Mouse (Mus musculus): ENCODE results near the gene Olfr1106. TPM values are rescaled to one million over a fixed set of nuclear protein-coding genes. Genes with fewer than 3 reads are reported as not detected.

Olfr1106 gene
- polyA plus RNA-seq (2016; fragmentation: Nextera tagmentation; extraction: Ambion mirVana), result not detected in 2 replicates

- Histone ChIP-seq H3K9ac (no peak within 1 kb of the TSS), H3K27ac (no peak within 1 kb of the TSS), H3K36me3 (no peaks in the 10 kb centered on the region), H3K9me3 (replicated peaks) (no peaks in the 10 kb centered on the region), H3K27me3 (no peaks in the 10 kb centered on the region), H3K4me2 (replicated peaks) (no peak within 1 kb of the TSS), H3K4me3 (no peak within 1 kb of the TSS), H3K4me1 (no peaks in the 10 kb centered on the region)
- ATAC-seq (ENCODE audit: low FRiP score), result no peak
- 67% methylated on average over 1 of the region's 1 CpGs for WGBS
These were observed at the start of gene Olfr1106 for GRCm38 (mm10) chr2:87052173-87052572. Gene Olfr1106, minus strand, starts transcription at chr2:87052273.

- Histone ChIP-seq H3K27me3 (no peaks in the 10 kb centered on the region), H3K36me3 (no peaks in the 10 kb centered on the region), H3K9ac (no peak within 1 kb of the TSS), H3K4me3 (no peak within 1 kb of the TSS), H3K9me3 (replicated peaks) (no peaks in the 10 kb centered on the region), H3K4me2 (replicated peaks) (no peak within 1 kb of the TSS), H3K27ac (no peak within 1 kb of the TSS), H3K4me1 (no peaks in the 10 kb centered on the region)
- ATAC-seq (ENCODE audit: low FRiP score), result no peak
- WGBS, result 67% methylated on average over 1 of the region's 1 CpGs
These were observed 43.8 kb upstream of the Olfr1106 start, which contains the start of gene Olfr1109 for GRCm38 (mm10) chr2:87095908-87096307. Gene Olfr1109, minus strand, starts transcription at chr2:87096008.

- no peak within 1 kb of the TSS for H3K9ac ChIP-seq
- ATAC-seq (ENCODE audit: low FRiP score), result no peak
- H3K9me3 ChIP-seq (replicated peaks), result no peaks in the 10 kb centered on the region
- H3K27me3 ChIP-seq, result no peaks in the 10 kb centered on the region
- no peak within 1 kb of the TSS for H3K4me3 ChIP-seq
- 86% methylated on average over 1 of the region's 1 CpGs for WGBS
- H3K4me1 ChIP-seq, result no peaks in the 10 kb centered on the region
- H3K27ac ChIP-seq, result no peak within 1 kb of the TSS
- H3K36me3 ChIP-seq, result no peaks in the 10 kb centered on the region
- H3K4me2 ChIP-seq (replicated peaks), result no peak within 1 kb of the TSS
These were observed 23.6 kb upstream of the Olfr1106 start, which contains the start of gene Olfr1107 for GRCm38 (mm10) chr2:87075717-87076116. Gene Olfr1107, minus strand, starts transcription at chr2:87075817.

- no peak for ATAC-seq (ENCODE audit: low FRiP score)
- Histone ChIP-seq H3K27ac (no peak within 1 kb of the TSS), H3K4me3 (no peak within 1 kb of the TSS), H3K4me2 (replicated peaks) (no peak within 1 kb of the TSS), H3K27me3 (no peaks in the 10 kb centered on the region), H3K4me1 (no peaks in the 10 kb centered on the region), H3K9ac (no peak within 1 kb of the TSS), H3K36me3 (no peaks in the 10 kb centered on the region), H3K9me3 (replicated peaks) (no peaks in the 10 kb centered on the region)
These were observed 15.6 kb downstream of the Olfr1106 start, which contains the start of gene Olfr1105 for GRCm38 (mm10) chr2:87036431-87036830. Gene Olfr1105, minus strand, starts transcription at chr2:87036531.

GRCm38 (mm10) chr2:87026980-87027379, 25.1 kb downstream of the Olfr1106 start, which contains the start of gene Olfr1104:
Gene Olfr1104, minus strand, starts transcription at chr2:87027080.
- H3K4me1 ChIP-seq, result no peaks in the 10 kb centered on the region
- no peak within 1 kb of the TSS for H3K4me2 ChIP-seq (replicated peaks)
- H3K36me3 ChIP-seq, result no peaks in the 10 kb centered on the region
- H3K27me3 ChIP-seq, result no peaks in the 10 kb centered on the region
- ATAC-seq (ENCODE audit: low FRiP score), result no peak
- no peak within 1 kb of the TSS for H3K9ac ChIP-seq
- H3K27ac ChIP-seq, result no peak within 1 kb of the TSS
- no peak within 1 kb of the TSS for H3K4me3 ChIP-seq
- no peaks in the 10 kb centered on the region for H3K9me3 ChIP-seq (replicated peaks)
- 87% methylated on average over 1 of the region's 1 CpGs for whole genome bisulfite sequencing

GRCm38 (mm10) chr2:86998098-86998497, 54.0 kb downstream of the Olfr1106 start, which contains the start of gene Olfr1102:
Gene Olfr1102, plus strand, starts transcription at chr2:86998398.
- Histone ChIP-seq H3K9me3 (replicated peaks) (no peaks in the 10 kb centered on the region), H3K27ac (no peak within 1 kb of the TSS), H3K9ac (no peak within 1 kb of the TSS), H3K4me2 (replicated peaks) (no peak within 1 kb of the TSS), H3K36me3 (no peaks in the 10 kb centered on the region), H3K4me1 (no peaks in the 10 kb centered on the region), H3K27me3 (no peaks in the 10 kb centered on the region), H3K4me3 (no peak within 1 kb of the TSS)
- no peak for ATAC-seq (ENCODE audit: low FRiP score)

Other genes with a start within 250 kb of the Olfr1106 start
- gene Olfr141, start 242.3 kb downstream of the Olfr1106 start, polyA plus RNA-seq (2016; fragmentation: Nextera tagmentation; extraction: Ambion mirVana), result not detected in 2 replicates
- not detected in 2 replicates for gene Olfr1094, start 227.6 kb downstream of the Olfr1106 start, polyA plus RNA-seq (2016; fragmentation: Nextera tagmentation; extraction: Ambion mirVana)
- gene Olfr1095, start 200.6 kb downstream of the Olfr1106 start, polyA plus RNA-seq (2016; fragmentation: Nextera tagmentation; extraction: Ambion mirVana), result not detected in 2 replicates
- gene Gm13723, start 177.5 kb downstream of the Olfr1106 start, polyA plus RNA-seq (2016; fragmentation: Nextera tagmentation; extraction: Ambion mirVana), result not detected in 2 replicates
- not detected in 2 replicates for gene Olfr1097, start 160.1 kb downstream of the Olfr1106 start, polyA plus RNA-seq (2016; fragmentation: Nextera tagmentation; extraction: Ambion mirVana)
- not detected in 2 replicates for gene Olfr1098, start 127.7 kb downstream of the Olfr1106 start, polyA plus RNA-seq (2016; fragmentation: Nextera tagmentation; extraction: Ambion mirVana)
- gene Olfr1099, start 91.6 kb downstream of the Olfr1106 start, polyA plus RNA-seq (2016; fragmentation: Nextera tagmentation; extraction: Ambion mirVana), result not detected in 2 replicates
- gene Olfr1100, start 72.3 kb downstream of the Olfr1106 start, polyA plus RNA-seq (2016; fragmentation: Nextera tagmentation; extraction: Ambion mirVana), result not detected in 2 replicates
- not detected in 2 replicates for gene Olfr1101, start 61.1 kb downstream of the Olfr1106 start, polyA plus RNA-seq (2016; fragmentation: Nextera tagmentation; extraction: Ambion mirVana)
- not detected in 2 replicates for gene Olfr1102, start 53.9 kb downstream of the Olfr1106 start, polyA plus RNA-seq (2016; fragmentation: Nextera tagmentation; extraction: Ambion mirVana)
- not detected in 2 replicates for gene Olfr1104, start 25.2 kb downstream of the Olfr1106 start, polyA plus RNA-seq (2016; fragmentation: Nextera tagmentation; extraction: Ambion mirVana)
- gene Olfr1105, start 15.7 kb downstream of the Olfr1106 start, polyA plus RNA-seq (2016; fragmentation: Nextera tagmentation; extraction: Ambion mirVana), result not detected in 2 replicates
- gene Olfr1107, start 23.5 kb upstream of the Olfr1106 start, polyA plus RNA-seq (2016; fragmentation: Nextera tagmentation; extraction: Ambion mirVana), result not detected in 2 replicates
- gene Olfr1109, start 43.7 kb upstream of the Olfr1106 start, polyA plus RNA-seq (2016; fragmentation: Nextera tagmentation; extraction: Ambion mirVana), result not detected in 2 replicates
- not detected in 2 replicates for gene Olfr259, start 62.3 kb upstream of the Olfr1106 start, polyA plus RNA-seq (2016; fragmentation: Nextera tagmentation; extraction: Ambion mirVana)
- not detected in 2 replicates for gene Olfr1110, start 88.0 kb upstream of the Olfr1106 start, polyA plus RNA-seq (2016; fragmentation: Nextera tagmentation; extraction: Ambion mirVana)
- gene Olfr1111, start 100.4 kb upstream of the Olfr1106 start, polyA plus RNA-seq (2016; fragmentation: Nextera tagmentation; extraction: Ambion mirVana), result not detected in 2 replicates
- gene Olfr1112, start 135.5 kb upstream of the Olfr1106 start, polyA plus RNA-seq (2016; fragmentation: Nextera tagmentation; extraction: Ambion mirVana), result not detected in 2 replicates
- gene Olfr1113, start 156.7 kb upstream of the Olfr1106 start, polyA plus RNA-seq (2016; fragmentation: Nextera tagmentation; extraction: Ambion mirVana), result not detected in 2 replicates
- not detected in 2 replicates for gene Olfr1115, start 195.7 kb upstream of the Olfr1106 start, polyA plus RNA-seq (2016; fragmentation: Nextera tagmentation; extraction: Ambion mirVana)
- gene Olfr1116, start 215.3 kb upstream of the Olfr1106 start, polyA plus RNA-seq (2016; fragmentation: Nextera tagmentation; extraction: Ambion mirVana), result not detected in 2 replicates